Mouse (Mus musculus): ENCODE data around the gene Col1a2.

GRCm38 (mm10) chr6:4488349-4488748, 16.3 kb upstream of the Col1a2 start:
- no peak for TF ChIP-seq CTCF (IDR thresholded peaks at IDR 0.05; ENCODE audit: control insufficient read depth, insufficient read depth, insufficient read length)
- peak; percentile 46 for TF ChIP-seq MYOD1 (IDR thresholded peaks at IDR 0.05; ENCODE audit: control insufficient read depth, insufficient read length, low read depth)
- no peak for TF ChIP-seq CEBPB (IDR thresholded peaks at IDR 0.05; ENCODE audit: low read depth)
- TF ChIP-seq FOSL1 (IDR thresholded peaks at IDR 0.05; ENCODE audit: insufficient read depth, low read length, poor library complexity, severe bottlenecking) = no peak
- TF ChIP-seq USF1 (IDR thresholded peaks at IDR 0.05; ENCODE audit: low read depth) = no peak
- TF ChIP-seq MAX (IDR thresholded peaks at IDR 0.05) = peak; percentile 67
- TF ChIP-seq MYOG (IDR thresholded peaks at IDR 0.05; ENCODE audit: control insufficient read depth, extremely low read depth, insufficient read length) = no peak

Measured in C2C12 (cell line).